Mouse (Mus musculus) spleen, postnatal 10 days (tissue): ENCODE data around the gene Nfkbid.
A peak's percentile ranks its signal among the peaks of the same experiment; 100 is the strongest.

Source experiments
- DNase-seq, 2 experiments: peaks; one replicate each; pipeline ENCODE4 v3.0.0; 2021 to 2022; ENCODE audit warnings: low spot score in 2 of 2

Nfkbid gene

DNA sequence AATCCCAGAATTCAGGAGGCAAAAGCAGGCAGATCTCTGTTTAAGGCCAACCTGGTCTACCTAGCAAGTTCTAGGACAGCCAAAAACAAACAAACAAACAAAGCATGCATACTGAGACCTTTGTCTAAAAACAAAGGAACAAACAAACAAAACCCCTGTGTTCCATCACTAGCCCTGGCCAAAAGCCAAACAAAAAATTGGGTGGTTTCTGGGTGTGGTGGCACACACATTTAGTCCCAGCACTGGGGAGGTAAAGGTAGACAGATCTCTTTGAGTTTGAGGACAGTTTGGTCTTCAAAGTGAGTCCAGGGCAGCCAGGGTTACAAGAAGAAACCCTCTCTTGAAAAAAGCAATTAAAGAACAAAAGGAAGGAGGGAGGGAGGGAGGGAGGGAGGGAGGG is 7.8 kb downstream of the Nfkbid start:
- no peak for DNase-seq

DNA sequence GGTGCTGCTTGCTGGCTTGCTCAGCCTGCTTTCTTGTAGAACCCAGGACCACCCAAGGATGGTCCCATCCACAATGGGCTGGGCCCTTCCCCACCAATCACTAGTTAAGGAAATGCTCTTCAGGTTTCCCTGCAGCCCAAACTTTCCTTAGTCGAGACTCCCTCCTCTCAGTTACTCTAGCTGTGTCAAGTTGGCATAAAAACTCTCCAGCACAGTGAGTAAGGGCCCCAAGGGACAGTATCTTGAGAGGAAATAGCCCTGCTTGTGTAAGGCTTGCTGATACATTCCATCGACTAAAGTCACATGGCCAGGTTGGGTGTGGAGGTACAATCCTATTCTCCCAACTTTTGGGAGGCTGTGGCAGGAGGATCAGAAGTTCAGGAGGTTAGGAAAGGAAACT is 8.7 kb downstream of the Nfkbid start:
- DNase-seq: no peak

DNA sequence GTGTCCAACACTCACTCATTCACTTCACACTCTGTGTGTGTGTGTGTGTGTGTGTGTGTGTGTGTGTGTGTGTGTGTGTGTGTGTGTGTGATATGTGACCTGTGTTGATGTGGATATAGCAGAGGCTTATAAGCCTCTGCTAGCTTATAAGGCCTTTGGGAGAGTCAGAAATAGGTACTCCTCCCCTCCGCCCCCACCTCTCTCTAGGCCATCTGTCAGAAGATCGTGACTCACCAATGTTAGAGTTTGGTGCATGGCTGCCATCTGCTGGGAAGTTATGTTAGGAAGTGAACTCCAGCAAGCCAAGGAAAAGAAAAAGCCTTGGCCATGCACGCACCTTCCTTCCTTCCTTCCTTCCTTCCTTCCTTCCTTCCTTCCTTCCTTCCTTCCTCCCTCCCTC is 10.3 kb downstream of the Nfkbid start:
- peak in 1 of 2 experiments; percentile 73 for DNase-seq

DNA sequence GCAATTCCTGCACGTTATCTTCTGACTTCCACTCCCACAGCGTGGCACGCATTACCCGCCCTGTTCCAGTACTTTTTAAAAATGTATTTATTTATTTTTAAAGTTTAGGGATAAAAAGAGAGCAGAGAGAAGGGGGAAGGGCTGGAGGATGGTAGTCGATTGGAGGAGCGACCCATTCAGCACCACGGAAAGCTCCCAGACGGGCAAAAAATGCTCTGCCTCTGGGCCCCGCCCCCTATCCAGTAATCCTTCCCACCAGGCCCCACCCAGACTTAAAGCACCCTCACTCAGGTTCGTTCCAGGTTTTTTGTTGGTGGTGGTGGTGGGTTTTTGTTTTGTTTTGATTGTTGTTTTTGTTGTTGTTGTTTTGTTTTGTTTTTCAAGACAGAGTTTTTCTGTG is 12.7 kb downstream of the Nfkbid start:
- DNase-seq: peak in 1 of 2 experiments; percentile 66

GRCm38 (mm10) chr7:30434701-30435100 is 13.2 kb downstream of the Nfkbid start:
- DNase-seq: no peak

DNA sequence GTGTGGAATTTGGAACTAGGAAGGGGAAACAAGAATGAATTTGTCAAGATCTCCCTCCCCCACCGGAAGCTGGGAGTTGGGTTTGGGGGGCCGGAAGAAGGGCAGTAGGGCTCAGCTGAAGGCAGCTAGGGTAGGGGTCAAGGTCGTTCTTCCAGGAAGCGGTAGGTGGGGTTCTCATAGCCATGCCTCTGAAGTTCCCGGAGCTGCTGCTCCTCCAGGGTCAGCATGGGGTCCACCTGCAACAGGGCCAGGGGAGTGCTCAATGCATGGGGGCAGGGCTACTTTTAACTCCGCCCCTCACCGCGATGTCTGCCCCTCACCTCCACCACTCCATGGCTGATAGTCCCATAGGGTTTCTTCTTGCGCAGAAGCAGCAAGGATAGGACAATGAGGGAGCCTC is 13.6 kb downstream of the Nfkbid start:
- no peak for DNase-seq

- DNase-seq: no peak
Measured at GRCm38 (mm10) chr7:30436879-30437278, 15.3 kb downstream of the Nfkbid start.

DNA sequence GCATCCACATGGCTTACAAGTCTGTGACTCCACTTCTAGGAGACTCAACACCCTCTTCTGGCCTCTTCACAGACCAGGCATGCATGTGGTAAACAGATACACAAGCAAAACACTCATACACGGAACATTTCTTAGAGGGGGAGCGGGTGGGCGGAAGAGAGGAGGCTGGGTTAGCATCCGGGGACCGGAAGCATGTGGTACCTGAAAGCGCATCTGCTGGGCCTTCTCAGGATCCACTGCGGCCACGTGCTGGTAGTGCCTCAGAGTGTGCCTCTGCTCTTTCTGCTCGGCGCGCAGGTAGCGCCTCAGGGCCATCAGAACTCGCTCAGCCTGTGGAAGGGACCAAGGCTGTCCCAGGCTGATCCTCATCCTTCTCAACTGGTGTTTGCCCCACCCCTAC is 18.2 kb downstream of the Nfkbid start:
- no peak for DNase-seq

- DNase-seq: peak; percentile 39 to 72
Measured at GRCm38 (mm10) chr7:30440697-30441096, 19.2 kb downstream of the Nfkbid start.

DNA sequence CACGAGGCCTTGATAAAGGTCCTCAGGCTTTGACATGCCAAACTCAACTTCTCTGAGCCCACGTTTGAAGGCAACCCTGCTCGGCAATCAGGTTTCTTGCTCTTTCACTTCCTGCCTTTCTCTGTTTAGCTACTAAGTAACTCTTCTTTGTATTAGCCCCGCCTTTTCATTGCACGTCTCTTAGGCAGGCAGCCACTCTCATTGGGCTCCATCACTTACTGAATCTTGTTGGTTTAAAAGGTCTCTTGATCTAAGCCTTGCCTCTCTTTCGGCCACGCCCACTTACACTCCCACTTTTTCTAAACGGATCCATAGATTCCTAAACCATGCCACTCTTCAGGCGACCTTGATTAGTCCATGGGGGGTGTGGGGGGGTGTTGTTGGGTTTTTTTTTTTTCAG is 22.2 kb downstream of the Nfkbid start:
- no peak for DNase-seq

DNA sequence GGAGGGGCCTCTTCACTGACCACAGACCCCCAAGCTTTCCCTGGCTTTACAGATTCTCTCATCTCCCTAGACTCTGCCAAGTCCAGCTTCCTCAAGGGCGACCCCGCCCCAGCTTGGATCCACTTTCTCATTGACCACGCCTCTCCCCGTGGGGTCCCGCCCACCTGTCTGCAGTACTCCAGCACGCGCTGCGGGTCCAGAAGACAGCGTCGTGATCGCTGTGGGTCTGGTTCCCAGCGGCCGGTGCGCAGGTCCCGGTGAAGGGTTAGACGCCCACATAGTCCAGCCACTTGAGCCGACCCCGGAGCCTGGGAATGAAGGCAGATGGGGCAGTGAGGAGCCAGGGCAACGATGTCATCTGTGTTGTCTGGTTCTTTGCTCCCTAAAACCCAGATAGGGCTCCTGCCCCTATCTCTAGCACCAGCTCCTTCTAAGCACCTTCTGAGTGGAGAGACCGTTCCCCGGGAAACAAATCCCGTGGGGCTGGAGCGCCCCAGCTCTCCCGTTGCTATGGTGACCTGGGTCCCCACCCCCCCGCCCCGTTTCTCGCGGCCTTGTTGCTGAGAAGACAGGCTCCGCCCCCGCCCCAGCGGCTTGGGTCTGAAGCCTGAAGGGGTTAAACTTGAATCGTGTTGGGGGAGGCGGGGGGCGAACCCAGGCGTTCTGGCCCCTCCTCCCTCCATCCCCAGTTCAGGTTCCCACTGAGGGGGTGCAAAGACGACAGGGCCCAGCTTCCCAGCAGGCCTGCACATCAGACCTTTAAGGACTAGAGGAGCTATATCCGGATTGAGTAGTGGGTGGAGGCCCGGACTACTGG is 22.8 kb downstream of the Nfkbid start:
- peak in 1 of 2 experiments; percentile 26 for DNase-seq

- DNase-seq: peak in 1 of 2 experiments; percentile 43
Measured at GRCm38 (mm10) chr7:30444971-30445751, 23.6 kb downstream of the Nfkbid start, which contains the start of gene Aplp1. Aplp1 (minus strand) TSS chr7:30445535.

- no peak for DNase-seq
Measured at GRCm38 (mm10) chr7:30450241-30450640, 28.7 kb downstream of the Nfkbid start.

- DNase-seq: no peak
Measured at GRCm38 (mm10) chr7:30453327-30453726, 31.8 kb downstream of the Nfkbid start.

DNA sequence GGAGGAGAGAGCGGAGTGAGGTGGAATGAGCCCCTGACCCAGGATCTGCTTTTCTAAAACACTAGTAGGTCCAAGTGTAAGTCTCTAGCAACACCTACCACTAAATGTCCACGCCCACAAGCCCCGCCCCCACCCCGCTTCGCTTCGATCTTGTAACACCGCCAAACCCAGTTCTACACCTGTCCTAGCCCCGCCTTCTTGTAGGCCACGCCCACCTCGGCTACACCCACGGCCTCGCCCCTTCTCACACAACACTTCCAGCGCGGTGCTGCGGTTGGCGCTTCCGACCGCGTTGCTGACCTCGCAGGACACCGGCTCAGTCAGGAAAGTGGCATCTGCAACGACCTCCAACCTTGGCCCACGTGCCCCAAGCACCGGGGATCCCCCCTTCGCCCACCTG is 32.2 kb downstream of the Nfkbid start:
- peak in 1 of 2 experiments; percentile 71 for DNase-seq

- DNase-seq: no peak
Measured at GRCm38 (mm10) chr7:30454259-30454658, 32.7 kb downstream of the Nfkbid start.

DNA sequence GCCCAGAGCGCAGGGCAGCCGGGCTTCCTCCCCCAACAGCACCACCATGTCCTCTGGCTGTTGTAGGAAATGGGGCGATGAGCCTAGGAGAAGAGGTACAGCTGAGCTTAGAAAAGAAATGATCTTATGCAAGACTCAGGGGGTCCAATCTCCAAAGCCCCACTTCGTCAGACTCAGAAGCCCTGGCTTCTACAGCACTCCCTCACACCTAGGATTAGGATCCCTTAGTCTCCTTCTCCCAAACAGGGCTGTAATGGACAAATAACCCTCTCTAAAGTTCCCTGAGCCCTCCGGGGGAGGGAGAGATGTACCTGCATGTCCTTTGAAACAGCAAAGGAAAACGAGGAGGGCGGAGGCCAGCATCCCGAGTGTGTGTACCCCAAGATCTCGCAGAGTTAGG is 35.0 kb downstream of the Nfkbid start:
- no peak for DNase-seq

DNA sequence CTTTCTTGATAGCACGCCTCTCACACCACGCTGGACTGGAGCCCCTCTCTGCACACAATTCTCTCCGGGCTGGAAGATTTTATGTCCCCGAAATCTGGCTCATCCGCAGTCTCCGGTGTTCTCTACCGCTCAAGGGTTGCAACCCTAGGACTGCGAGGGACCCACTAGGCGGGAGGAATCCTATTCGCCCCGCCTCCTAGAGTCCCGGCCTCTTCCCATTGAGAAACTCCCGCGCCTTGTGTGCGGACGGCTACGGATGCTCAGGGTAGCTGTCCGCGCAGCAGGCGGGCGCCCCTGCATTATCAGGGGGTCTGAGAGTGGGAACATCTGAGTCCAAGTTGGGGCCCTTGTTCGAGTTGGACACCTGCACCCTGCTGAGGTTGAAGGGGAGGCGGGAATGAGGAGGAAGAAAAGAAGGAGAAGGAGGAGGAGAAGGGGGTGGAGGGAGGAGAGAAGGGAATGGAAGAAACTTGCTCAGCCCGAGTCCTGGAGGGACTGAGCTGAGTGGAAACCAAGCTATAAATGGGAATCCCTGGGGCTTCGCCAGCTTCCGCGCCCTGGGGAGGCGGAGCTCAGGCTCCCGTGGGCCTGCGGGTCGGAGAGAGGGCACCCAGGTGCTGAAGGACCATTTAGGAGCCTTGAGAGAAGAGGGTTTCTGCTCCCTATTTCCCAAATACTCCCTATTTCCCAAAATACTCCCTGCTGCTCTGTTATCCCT is 35.5 kb downstream of the Nfkbid start:
- DNase-seq: no peak

- no peak for DNase-seq
Measured at GRCm38 (mm10) chr7:30457629-30458330, 36.2 kb downstream of the Nfkbid start, which contains the start of the genes Kirrel2 and Nphs1. Kirrel2 (minus strand) TSS chr7:30457690. Nphs1 (plus strand) TSS chr7:30458315.

GRCm38 (mm10) chr7:30459484-30459883 is 38.0 kb downstream of the Nfkbid start:
- no peak for DNase-seq

GRCm38 (mm10) chr7:30463568-30463967 is 42.0 kb downstream of the Nfkbid start:
- DNase-seq: no peak
